Mouse (Mus musculus) kidney, adult 10 weeks (tissue): ENCODE measurements around the gene Olfm1. TPM values are rescaled to one million over a fixed set of nuclear protein-coding genes. Genes with fewer than 3 reads are reported as not detected.

Experiments used
- polyA plus RNA-seq: library from polyadenylated mRNA; stranded (reverse); fragments of 350-450 nt; fragmentation: Illumina TruSeq; extraction: RNeasy Lipid Tissue Mini Kit (QIAGEN cat#74804); gene quantifications from one replicate; pipeline ENCODE4 v1.2.3, GENCODE M21; 2014; ENCODE audit warnings: low read depth, low replicate concordance

Olfm1 gene
- polyA plus RNA-seq, result 11.7 TPM

GRCm38 (mm10) chr2:28192821-28193689 is at the start of gene Olfm1:
TSS of gene Olfm1 (plus strand) at chr2:28192992.

Other genes with a start within 250 kb of the Olfm1 start
- not detected for gene Fcnb, start 108.1 kb upstream of the Olfm1 start, polyA plus RNA-seq